Mouse (Mus musculus) frontal cortex, postnatal 14 days (tissue): ENCODE measurements around the gene Slc30a7.

Experiments
- DNase-seq, 2 experiments: peaks; one replicate each; pipeline ENCODE4 v3.0.0; 2022; ENCODE audit warnings: low spot score in 2 of 2

Slc30a7 gene

GRCm38 (mm10) chr3:116006978-116007940 is at the start of gene Slc30a7, which contains the start of gene Extl2:
Slc30a7 (minus strand) TSS chr3:116007406.
Extl2 (plus strand) TSS chr3:116007462.
- peak; percentile 72 to 74 for DNase-seq

GRCm38 (mm10) chr3:116047034-116047433 is 39.8 kb upstream of the Slc30a7 start:
- DNase-seq: no peak

- no peak for DNase-seq
Measured at GRCm38 (mm10) chr3:116046000-116046399, 38.8 kb upstream of the Slc30a7 start.

GRCm38 (mm10) chr3:116040776-116041175 is 33.6 kb upstream of the Slc30a7 start:
- no peak for DNase-seq

GRCm38 (mm10) chr3:116033871-116034222 is 26.6 kb upstream of the Slc30a7 start:
- DNase-seq: no peak

GRCm38 (mm10) chr3:116033218-116033870 is 26.1 kb upstream of the Slc30a7 start:
- DNase-seq: no peak

- no peak for DNase-seq
Measured at GRCm38 (mm10) chr3:116030152-116030788, 23.1 kb upstream of the Slc30a7 start.

- no peak for DNase-seq
Measured at GRCm38 (mm10) chr3:116026996-116027395, 19.8 kb upstream of the Slc30a7 start.

GRCm38 (mm10) chr3:116025701-116026100 is 18.5 kb upstream of the Slc30a7 start:
- DNase-seq: no peak

GRCm38 (mm10) chr3:116024669-116025068 is 17.5 kb upstream of the Slc30a7 start:
- DNase-seq: no peak

- DNase-seq: no peak
Measured at GRCm38 (mm10) chr3:116024236-116024635, 17.0 kb upstream of the Slc30a7 start.

GRCm38 (mm10) chr3:116019136-116019535 is 11.9 kb upstream of the Slc30a7 start:
- no peak for DNase-seq

- DNase-seq: no peak
Measured at GRCm38 (mm10) chr3:116018606-116019005, 11.4 kb upstream of the Slc30a7 start.

- no peak for DNase-seq
Measured at GRCm38 (mm10) chr3:116016116-116016515, 8.9 kb upstream of the Slc30a7 start.

GRCm38 (mm10) chr3:116014901-116015300 is 7.7 kb upstream of the Slc30a7 start:
- no peak for DNase-seq

GRCm38 (mm10) chr3:116009622-116010344 is 2.6 kb upstream of the Slc30a7 start:
- no peak for DNase-seq

- peak; percentile 74 to 75 for DNase-seq
Measured at GRCm38 (mm10) chr3:116007941-116008440, 785 bp upstream of the Slc30a7 start.

- peak in 1 of 2 experiments; percentile 16 for DNase-seq
Measured at GRCm38 (mm10) chr3:116006284-116006977, 775 bp downstream of the Slc30a7 start.

GRCm38 (mm10) chr3:115996929-115997328 is 10.3 kb downstream of the Slc30a7 start:
- DNase-seq: no peak

- no peak for DNase-seq
Measured at GRCm38 (mm10) chr3:115993025-115993424, 14.2 kb downstream of the Slc30a7 start.

- no peak for DNase-seq
Measured at GRCm38 (mm10) chr3:115992588-115992987, 14.6 kb downstream of the Slc30a7 start.
